Mouse (Mus musculus) embryonic stem cell, embryonic (primary cell): ENCODE data around the gene Hist1h2bq.
"Not testable (repeated sequence)": the region's sequence is repeated elsewhere in the genome, so short reads cannot be mapped to it uniquely, and the experiment has no call there.

Experiments used
- CTCF ChIA-PET, 4 experiments: fragments of 300-600 bp in 2 of 4; fragments of 350-600 bp in 2 of 4; sonication (Branson Sonifier 250); formaldehyde crosslinking; loops; one replicate each; lab custom pipeline; 2022; ENCODE audit warnings: inconsistent platforms in 2 of 4; lab: Charles Lee
- POLR2A ChIA-PET, 4 experiments: fragments of 300-600 bp in 2 of 4; fragments of 350-600 bp in 2 of 4; sonication (Branson Sonifier 250); formaldehyde crosslinking; loops; one replicate each; lab custom pipeline; 2022; ENCODE audit warnings: antibody characterized with exemption in 4 of 4, inconsistent platforms in 1 of 4; lab: Charles Lee

The Hist1h2bq gene

DNA sequence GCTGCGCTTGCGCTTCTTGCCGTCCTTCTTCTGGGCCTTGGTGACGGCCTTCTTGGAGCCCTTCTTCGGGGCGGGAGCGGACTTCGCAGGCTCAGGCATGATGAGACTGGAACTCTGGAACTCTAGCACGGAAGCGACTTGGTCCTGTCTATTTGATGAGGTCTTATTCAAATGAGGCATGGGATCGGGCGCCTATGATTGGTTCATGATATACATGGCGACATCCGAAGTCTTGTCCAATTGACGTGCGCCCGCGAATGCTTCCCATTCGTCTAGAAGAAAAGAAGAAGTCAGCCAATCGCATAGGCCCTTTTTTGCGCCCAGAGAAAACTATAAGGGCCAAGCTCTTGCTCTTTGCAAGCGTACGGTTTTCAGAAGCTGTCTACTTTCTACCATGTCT lies at the start of gene Hist1h2bq, which contains the start of gene Hist1h2ao:
Hist1h2bq (minus strand) TSS at position 125 of the 400 bp plus-strand sequence.
Hist1h2ao (plus strand) TSS at position 393 of the 400 bp plus-strand sequence.
- POLR2A ChIA-PET: not testable (repeated sequence)

DNA sequence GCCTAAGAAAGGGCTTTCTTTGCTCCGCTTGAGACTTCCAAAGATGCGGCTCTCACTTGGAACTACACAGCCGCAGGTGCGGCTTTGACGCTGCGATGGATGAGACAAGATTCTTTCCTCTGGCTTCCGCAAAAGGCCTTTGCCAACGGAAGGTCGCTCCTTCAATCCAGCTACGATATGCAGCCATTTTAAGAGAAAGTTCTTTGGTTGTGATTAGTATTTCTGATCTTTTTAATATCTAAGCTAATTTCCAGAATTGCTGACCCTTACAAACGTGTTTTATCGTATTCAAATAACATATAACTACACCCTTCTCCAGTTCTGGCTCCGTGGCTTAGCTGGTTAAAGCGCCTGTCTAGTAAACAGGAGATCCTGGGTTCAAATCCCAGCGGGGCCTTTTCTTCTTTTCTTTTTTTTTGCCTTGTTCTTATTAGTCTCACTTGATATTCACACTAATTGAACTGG lies 45.7 kb upstream of the Hist1h2bq start:
- POLR2A ChIA-PET: interaction anchor here in 3 of 4 experiments (0.7 to 3.9 kb wide), 22 partner anchors 9 to 1546 kb away, joined by 3 to 17 read pairs (median 4); partner anchors contain the start of genes Hist1h2ag (in 3 of the 3), Hist1h2bj (in 3 of the 3), Hist1h2ah (in 2 of the 3) and Hist1h2bk (in 1 of the 3)
- CTCF ChIA-PET: interaction anchor here in 3 of 4 experiments (0.9 to 1.5 kb wide), 4 partner anchors 26 to 1546 kb away, joined by 3 to 9 read pairs (median 4); no protein-coding TSS in a partner anchor

More for the DNA sequence above, at the start of gene Hist1h2bq, which contains the start of gene Hist1h2ao:
- CTCF ChIA-PET: not testable (repeated sequence)

DNA sequence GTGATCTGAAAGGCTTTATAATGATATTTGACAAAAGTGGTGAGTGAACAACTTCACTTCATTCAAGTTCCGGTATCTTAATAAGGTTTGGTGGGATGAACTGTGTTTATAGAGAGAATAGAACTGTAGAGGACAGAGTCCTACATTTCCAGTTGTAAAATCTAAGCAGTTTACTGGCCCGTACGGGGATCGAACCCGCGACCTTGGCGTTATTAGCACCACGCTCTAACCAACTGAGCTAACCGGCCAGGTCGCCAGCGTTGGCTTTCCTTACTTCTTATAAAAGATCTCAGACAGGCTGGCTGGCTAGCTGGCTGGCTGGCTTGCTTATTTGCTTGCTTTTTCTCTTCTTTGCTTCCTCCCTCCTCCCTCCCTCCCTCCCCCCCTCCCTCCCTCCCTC lies 45.1 kb upstream of the Hist1h2bq start:
- ChIA-PET POLR2A (interaction anchor here in 3 of 4 experiments (0.7 to 3.9 kb wide), 20 partner anchors 9 to 1546 kb away, joined by 3 to 17 read pairs (median 4); partner anchors contain the start of genes Hist1h2ah (in 3 of the 3), Hist1h2bj (in 3 of the 3), Hist1h2ag (in 2 of the 3) and Hist1h2bk (in 2 of the 3)), CTCF (interaction anchor here in 3 of 4 experiments (0.9 to 1.5 kb wide), 4 partner anchors 26 to 1547 kb away, joined by 3 to 9 read pairs (median 4); no protein-coding TSS in a partner anchor)

DNA sequence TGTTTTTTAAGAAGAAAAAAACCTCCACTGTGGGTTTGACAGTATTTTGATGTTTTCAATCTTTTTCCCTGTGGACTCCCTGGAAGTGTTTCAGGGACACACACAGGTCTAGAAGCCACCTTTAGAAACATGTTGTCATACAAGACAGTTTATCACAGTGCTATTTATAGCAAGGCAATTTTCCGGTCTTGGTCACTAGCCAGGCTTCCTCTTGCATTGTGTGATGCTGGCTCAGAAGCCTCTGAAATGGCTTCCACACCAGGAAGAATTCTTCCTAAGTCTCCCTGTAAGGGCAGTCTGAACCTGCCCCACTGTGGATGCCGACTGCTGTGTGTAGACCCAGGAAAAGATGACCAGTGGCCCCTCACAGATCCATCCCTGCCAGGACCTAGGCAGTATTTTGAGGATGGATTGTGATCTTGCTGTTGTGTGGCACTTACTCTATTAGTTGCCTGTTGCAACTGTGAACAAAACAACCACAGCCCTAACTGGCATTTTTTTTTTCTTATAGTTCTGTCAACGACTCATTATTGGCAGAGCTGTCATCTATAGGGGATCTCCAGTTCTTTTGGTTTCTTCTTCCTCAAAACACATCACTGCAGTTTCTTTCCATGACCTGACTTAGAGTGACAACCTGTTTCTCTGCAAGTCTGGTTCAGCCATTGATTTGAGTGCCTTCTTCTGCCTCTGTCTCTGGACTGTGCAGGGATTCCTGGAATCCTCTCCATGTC lies 42.4 kb upstream of the Hist1h2bq start:
- CTCF ChIA-PET: interaction anchor here in 1 of 4 experiments (0.6 kb wide), 1 partner anchor 170 kb away, joined by 9 read pairs; no protein-coding TSS in a partner anchor
- POLR2A ChIA-PET: interaction anchor here in 3 of 4 experiments (0.7 to 2.8 kb wide), 6 partner anchors 14 to 1549 kb away, joined by 3 to 14 read pairs (median 3); partner anchors contain the start of genes Hist1h2ag (in 1 of the 3), Hist1h2ah (in 1 of the 3), Hist1h2bj (in 1 of the 3) and Hist1h2bk (in 1 of the 3)

DNA sequence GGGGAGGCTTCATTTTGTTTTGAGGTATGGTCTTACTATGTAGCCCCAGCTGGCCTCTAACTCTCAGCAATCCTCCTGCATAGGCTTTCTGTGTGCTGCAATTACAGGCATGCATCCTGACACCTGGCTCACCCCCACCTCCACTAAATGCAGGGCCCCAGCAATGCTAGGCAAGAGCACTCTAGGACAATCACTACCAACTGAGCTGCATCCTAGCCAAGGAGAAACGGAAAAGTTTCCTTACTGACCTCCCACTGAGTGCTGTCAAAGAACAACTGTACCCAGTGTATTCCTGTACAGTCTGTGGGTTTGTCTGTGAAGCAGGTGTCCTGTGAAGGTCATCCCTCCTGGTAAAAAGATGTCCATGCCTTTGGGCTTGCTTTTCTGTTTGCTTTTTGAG lies 40.7 kb upstream of the Hist1h2bq start:
- ChIA-PET CTCF (interaction anchor here in 1 of 4 experiments (0.6 kb wide), 1 partner anchor 118 kb away, joined by 4 read pairs; no protein-coding TSS in a partner anchor), POLR2A (interaction anchor here in 3 of 4 experiments (0.6 to 1.5 kb wide), 4 partner anchors 10 to 1550 kb away, joined by 3 to 5 read pairs (median 4); no protein-coding TSS in a partner anchor)

DNA sequence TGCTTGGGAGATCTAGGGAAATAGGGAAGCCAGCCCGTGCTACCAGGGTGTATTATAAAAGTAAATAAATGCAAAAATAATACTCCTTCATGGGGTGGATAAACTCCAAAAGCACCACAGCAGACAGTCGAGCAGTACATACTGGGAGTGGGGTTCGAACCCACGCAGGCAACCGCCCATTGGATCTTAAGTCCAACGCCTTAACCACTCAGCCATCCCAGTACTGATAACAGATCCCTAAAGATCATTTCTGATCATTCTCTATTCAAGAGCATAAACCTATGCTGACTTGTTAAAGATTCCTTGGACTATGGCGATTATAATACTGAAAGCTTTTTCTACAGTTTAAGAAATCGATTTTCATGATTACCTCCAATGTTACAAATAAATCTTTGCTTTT lies 37.9 kb upstream of the Hist1h2bq start:
- CTCF ChIA-PET: no interaction called here
- POLR2A ChIA-PET: interaction anchor here in 2 of 4 experiments (0.7 to 1.2 kb wide), 3 partner anchors 53 to 187 kb away, joined by 3 to 4 read pairs (median 4); partner anchors contain the start of genes Hist1h2ah (in 1 of the 2) and Hist1h2bk (in 1 of the 2)

DNA sequence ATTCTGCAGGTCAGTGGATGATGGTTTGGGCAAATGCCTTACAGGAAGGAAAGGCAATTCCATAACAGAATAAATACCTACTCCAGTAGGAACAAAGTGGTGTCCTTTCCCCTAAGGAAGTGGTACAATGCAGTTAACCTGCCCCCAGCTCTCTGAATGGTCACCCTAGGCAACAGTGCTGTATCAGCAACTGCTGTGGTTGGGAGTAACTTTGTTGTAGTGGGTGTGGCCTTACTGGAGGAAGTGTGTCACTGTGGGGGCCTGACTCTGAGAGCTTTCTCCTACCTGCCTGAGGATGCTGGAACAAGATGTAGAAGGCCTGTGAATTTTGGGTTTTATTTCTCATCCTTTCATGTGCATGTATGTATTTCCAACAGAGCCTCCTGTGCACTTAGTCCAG lies 36.4 kb upstream of the Hist1h2bq start:
- CTCF ChIA-PET, POLR2A ChIA-PET: not testable (repeated sequence)

DNA sequence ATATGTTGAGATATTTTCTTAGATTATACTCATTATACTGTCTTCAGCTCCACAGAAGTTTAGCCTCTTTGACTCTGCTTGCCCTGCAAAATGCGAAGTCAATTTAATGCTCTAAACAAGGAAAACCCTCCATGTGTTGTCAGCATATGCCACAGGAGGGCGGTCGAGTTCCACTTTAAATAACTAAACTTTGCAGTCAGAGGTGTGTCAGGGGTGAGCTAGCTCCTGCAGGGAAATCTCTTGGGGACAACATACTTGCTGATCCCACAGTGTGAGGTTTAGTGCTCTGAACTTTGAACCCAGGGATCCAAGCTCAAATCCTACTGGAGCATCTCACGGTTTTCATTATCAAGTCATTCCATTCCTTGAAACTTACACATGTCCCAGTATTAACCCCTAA lies 30.5 kb upstream of the Hist1h2bq start:
- CTCF ChIA-PET: not testable (repeated sequence)

DNA sequence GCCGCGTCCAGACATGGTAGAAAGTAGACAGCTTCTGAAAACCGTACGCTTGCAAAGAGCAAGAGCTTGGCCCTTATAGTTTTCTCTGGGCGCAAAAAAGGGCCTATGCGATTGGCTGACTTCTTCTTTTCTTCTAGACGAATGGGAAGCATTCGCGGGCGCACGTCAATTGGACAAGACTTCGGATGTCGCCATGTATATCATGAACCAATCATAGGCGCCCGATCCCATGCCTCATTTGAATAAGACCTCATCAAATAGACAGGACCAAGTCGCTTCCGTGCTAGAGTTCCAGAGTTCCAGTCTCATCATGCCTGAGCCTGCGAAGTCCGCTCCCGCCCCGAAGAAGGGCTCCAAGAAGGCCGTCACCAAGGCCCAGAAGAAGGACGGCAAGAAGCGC lies 23.5 kb upstream of the Hist1h2bq start, which contains the start of the genes Hist1h2ap and Hist1h2br:
Hist1h2ap (minus strand) TSS at position 47 of the 400 bp plus-strand sequence.
Hist1h2br (plus strand) TSS at position 283 of the 400 bp plus-strand sequence.
- CTCF ChIA-PET, POLR2A ChIA-PET: not testable (repeated sequence)

More for the DNA sequence above, 30.5 kb upstream of the Hist1h2bq start:
- POLR2A ChIA-PET: not testable (repeated sequence)

DNA sequence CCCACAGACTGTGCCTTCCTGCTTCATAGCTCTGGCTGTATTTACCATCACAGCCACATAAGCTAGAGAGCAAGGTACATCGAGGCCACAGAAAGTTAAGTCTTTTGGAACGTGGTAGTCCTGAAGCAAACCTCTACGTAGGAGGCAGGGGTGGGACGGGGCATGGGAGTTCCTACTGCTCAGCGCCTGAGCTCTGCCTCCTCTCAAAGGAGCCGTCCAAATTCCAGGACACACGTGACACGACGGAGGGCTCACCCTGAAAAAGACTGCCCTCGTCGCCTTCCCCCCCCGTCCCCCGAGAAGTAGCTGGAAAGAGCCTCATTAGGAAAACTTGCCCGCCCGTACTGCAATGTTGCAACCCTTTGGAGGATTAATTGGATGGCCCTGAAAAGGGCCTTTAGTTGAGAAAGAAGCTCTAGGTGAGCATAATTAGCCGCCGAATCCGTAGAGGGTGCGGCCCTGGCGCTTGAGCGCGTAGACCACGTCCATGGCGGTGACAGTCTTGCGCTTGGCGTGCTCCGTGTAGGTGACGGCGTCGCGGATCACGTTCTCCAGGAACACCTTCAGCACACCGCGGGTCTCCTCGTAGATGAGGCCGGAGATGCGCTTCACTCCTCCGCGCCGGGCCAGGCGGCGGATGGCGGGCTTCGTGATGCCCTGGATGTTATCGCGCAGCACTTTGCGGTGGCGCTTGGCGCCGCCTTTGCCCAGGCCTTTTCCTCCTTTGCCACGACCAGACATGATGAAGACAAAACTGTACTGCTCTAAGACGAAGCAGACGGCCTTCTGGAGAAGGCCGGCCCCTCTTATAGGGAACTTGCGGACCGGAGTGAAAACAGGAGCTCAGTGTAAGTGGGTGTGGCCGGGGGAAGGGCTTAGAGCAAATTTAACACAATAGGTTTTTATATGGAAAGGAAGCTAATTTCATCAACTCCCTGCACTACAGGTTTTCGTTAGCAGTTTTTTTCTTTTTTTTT lies 21.7 kb upstream of the Hist1h2bq start, which contains the start of gene Hist1h4n:
Hist1h4n (minus strand) TSS at position 779 of the 977 bp plus-strand sequence.
- CTCF ChIA-PET: not testable (repeated sequence)

DNA sequence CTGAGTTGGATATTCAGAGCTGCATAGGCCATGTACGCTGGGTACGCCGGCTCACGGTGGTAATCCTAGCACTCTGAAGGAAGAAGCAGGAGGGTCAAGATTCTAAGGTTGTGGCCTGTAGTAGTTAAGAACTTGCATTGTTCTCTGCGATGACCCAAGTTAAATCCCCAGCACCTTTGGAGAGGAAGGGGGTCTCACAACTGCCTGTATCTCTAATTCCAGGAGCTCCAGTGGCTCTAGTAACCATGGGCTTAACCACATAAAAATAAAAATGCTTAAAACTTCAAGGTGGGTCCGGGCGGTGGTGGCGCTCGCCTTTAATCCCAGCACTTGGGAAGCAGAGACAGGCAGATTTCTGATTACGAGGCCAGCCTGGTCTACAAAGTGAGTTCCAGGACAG lies 20.3 kb upstream of the Hist1h2bq start:
- POLR2A ChIA-PET: interaction anchor here in 3 of 4 experiments (0.7 to 6.3 kb wide), 19 partner anchors 9 to 1909 kb away, joined by 3 to 68 read pairs (median 5); partner anchors contain the start of genes Hist1h2an (in 3 of the 3), Hist1h2ag (in 2 of the 3), Hist1h2ah (in 2 of the 3) and Hist1h2bj (in 2 of the 3)
- CTCF ChIA-PET: no interaction called here

More for the DNA sequence above, 21.7 kb upstream of the Hist1h2bq start, which contains the start of gene Hist1h4n:
- POLR2A ChIA-PET: interaction anchor here in 3 of 4 experiments (0.6 to 6.3 kb wide), 23 partner anchors 10 to 1755 kb away, joined by 3 to 68 read pairs (median 5); partner anchors contain the start of genes Hist1h2ak (in 3 of the 3), Hist1h2bn (in 3 of the 3), Hist1h2ag (in 2 of the 3) and Hist1h2ah (in 2 of the 3)

DNA sequence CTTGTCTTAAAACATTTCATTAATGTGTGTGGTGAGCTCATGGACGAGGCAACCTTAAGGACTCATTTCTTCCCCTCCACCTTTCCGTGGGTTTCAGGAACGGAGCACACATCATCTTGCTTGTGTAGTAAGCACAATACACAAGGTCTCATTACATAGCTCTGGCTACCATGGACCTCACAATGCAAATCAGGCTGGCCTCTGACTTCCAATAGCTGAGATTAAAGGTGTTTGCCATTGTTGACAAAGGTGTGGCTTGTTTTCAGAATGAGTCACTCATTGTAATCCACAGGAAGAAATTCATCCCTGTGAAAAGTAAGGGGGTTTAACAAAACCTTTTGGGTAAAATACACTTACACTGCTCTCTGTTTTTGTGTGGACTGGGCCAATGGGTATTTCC lies 18.5 kb upstream of the Hist1h2bq start:
- ChIA-PET POLR2A (interaction anchor here (0.7 to 6.3 kb wide), 35 partner anchors 33 to 1932 kb away, joined by 3 to 68 read pairs (median 5); partner anchors contain the start of genes Hist1h2ag (in 3 of the 4), Hist1h2ah (in 3 of the 4), Hist1h2ak (in 3 of the 4) and Hist1h2an (in 3 of the 4)), CTCF (no interaction called here)

DNA sequence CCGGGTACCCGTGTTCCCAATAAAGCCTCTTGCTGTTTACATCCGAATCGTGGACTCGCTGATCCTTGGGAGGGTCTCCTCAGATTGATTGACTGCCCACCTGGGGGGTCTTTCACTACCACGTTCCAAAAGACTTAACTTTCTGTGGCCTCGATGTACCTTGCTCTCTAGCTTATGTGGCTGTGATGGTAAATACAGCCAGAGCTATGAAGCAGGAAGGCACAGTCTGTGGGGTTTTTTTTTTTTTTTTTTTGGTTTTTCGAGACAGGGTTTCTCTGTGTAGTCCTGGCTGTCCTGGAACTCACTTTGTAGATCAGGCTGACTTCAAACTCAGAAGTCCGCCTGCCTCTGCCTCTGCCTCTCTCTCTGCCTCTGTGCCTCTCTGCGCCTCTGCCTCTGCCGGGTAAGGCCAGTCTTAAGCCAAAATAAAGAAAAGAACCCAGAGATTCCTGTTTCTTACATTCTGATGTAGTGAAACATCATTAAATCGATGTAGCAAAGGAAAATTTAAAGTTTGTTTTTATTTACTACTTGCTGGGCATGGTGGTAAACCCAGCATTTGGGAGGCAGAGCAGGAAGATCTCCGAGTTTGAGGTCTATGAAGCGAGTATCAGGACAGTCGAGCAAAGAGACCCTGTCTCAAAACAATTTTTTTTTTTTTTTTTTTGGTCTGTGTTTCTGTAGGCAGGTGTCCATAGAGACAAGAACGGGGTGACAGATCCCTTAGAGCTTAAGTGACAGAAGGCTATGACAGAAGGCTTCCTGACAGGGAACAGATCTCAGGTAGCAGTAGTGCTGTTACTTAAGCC lies 10.3 kb upstream of the Hist1h2bq start:
- POLR2A ChIA-PET: interaction anchor here in 3 of 4 experiments (0.6 to 4.1 kb wide), 16 partner anchors 10 to 1591 kb away, joined by 3 to 29 read pairs (median 10); partner anchors contain the start of genes Hist1h4n (in 3 of the 3), Hist1h2ag (in 2 of the 3), Hist1h2an (in 2 of the 3) and Hist1h2bj (in 2 of the 3)
- CTCF ChIA-PET: not testable (repeated sequence)

DNA sequence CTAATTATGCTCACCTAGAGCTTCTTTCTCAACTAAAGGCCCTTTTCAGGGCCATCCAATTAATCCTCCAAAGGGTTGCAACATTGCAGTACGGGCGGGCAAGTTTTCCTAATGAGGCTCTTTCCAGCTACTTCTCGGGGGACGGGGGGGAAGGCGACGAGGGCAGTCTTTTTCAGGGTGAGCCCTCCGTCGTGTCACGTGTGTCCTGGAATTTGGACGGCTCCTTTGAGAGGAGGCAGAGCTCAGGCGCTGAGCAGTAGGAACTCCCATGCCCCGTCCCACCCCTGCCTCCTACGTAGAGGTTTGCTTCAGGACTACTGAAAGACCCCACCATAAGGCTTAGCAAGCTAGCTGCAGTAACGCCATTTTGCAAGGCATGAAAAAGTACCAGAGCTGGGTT lies 2.1 kb upstream of the Hist1h2bq start:
- CTCF ChIA-PET: not testable (repeated sequence)
- POLR2A ChIA-PET: interaction anchor here in 3 of 4 experiments (0.6 to 1.1 kb wide), 7 partner anchors 10 to 231 kb away, joined by 4 to 11 read pairs (median 4); partner anchors contain the start of genes Hist1h2ag (in 1 of the 3), Hist1h2ah (in 1 of the 3), Hist1h2bj (in 1 of the 3) and Hist1h2bk (in 1 of the 3)

DNA sequence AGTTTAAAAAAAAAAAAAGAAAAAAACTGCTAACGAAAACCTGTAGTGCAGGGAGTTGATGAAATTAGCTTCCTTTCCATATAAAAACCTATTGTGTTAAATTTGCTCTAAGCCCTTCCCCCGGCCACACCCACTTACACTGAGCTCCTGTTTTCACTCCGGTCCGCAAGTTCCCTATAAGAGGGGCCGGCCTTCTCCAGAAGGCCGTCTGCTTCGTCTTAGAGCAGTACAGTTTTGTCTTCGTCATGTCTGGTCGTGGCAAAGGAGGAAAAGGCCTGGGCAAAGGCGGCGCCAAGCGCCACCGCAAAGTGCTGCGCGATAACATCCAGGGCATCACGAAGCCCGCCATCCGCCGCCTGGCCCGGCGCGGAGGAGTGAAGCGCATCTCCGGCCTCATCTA lies 1.5 kb upstream of the Hist1h2bq start, which contains the start of gene Hist1h4m:
Hist1h4m (plus strand) TSS at position 208 of the 400 bp plus-strand sequence.
- POLR2A ChIA-PET: interaction anchor here in 3 of 4 experiments (0.6 to 1.1 kb wide), 7 partner anchors 11 to 232 kb away, joined by 4 to 11 read pairs (median 4); partner anchors contain the start of genes Hist1h2ag (in 1 of the 3), Hist1h2ah (in 1 of the 3), Hist1h2bj (in 1 of the 3) and Hist1h2bk (in 1 of the 3)

DNA sequence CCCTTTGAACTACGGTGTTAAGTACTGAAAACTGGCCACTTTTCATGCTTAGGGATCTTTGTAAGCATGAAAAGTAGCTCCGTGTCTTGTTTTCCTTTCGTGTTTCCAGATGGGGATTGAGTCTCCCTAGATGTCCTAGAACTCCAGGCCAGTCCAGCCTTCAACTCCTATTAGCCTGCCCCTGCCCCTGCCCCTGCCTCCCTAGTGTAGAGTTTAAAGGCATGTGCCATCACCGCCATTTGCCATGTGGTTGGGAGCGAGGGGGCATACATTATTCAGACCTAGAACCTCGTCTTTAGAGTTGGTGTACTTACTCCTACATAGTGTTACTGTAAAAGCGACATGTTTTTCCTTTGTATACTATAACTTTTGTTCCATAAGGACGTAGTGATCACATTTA lies 1.1 kb upstream of the Hist1h2bq start:
- POLR2A ChIA-PET: not testable (repeated sequence)

More for the DNA sequence above, 1.5 kb upstream of the Hist1h2bq start, which contains the start of gene Hist1h4m:
- CTCF ChIA-PET: not testable (repeated sequence)

More for the DNA sequence above, 1.1 kb upstream of the Hist1h2bq start:
- CTCF ChIA-PET: not testable (repeated sequence)
